Mouse (Mus musculus) erythroblast, embryonic 14.5 days (primary cell): Measurements from ENCODE around the gene Agbl1. TPM values are rescaled to one million over a fixed set of nuclear protein-coding genes. Genes with fewer than 3 reads are reported as not detected.

ENCODE experiments used
- H3K27me3 ChIP-seq: 2 replicates; pipeline ENCODE4 v1.6.1; 2012; ENCODE audit warnings: inconsistent platforms; ENCODE audit not compliant: control insufficient read depth
- H3K36me3 ChIP-seq: 2 replicates; pipeline ENCODE4 v1.6.1; 2012; ENCODE audit warnings: mild to moderate bottlenecking, inconsistent platforms; ENCODE audit not compliant: control insufficient read depth
- H3K4me1 ChIP-seq: 2 replicates; pipeline ENCODE4 v1.6.1; 2012; ENCODE audit warnings: inconsistent platforms; ENCODE audit not compliant: control insufficient read depth
- H3K4me3 ChIP-seq: replicated peaks from 2 replicates; pipeline ENCODE3; 2012; ENCODE audit warnings: moderate library complexity, mild to moderate bottlenecking, inconsistent platforms
- H3K9me3 ChIP-seq: 2 replicates; pipeline ENCODE4 v1.6.1; 2012; ENCODE audit warnings: low read length, inconsistent platforms, mixed read lengths; ENCODE audit not compliant: control insufficient read depth
- GATA1 ChIP-seq: IDR thresholded peaks from 2 replicates; pipeline ENCODE4 v1.6.1; 2012; ENCODE audit warnings: low read length, inconsistent platforms, mixed read lengths
- TAL1 ChIP-seq: IDR thresholded peaks from 3 replicates; pipeline ENCODE4 v1.6.1; 2012; ENCODE audit warnings: low read length, inconsistent platforms, mixed read lengths
- polyA plus RNA-seq: library from polyadenylated mRNA; stranded (reverse); fragments of >175 nt; gene quantifications from 2 replicates; pipeline ENCODE4 v1.2.3, GENCODE M21; 2012

Gene Agbl1
- polyA plus RNA-seq, 1 experiment = not detected

- Histone ChIP-seq H3K9me3 (no peaks in the 10 kb centered on the region), H3K4me3 (no peak overlapping the region), H3K27me3 (no peaks in the 10 kb centered on the region), H3K4me1 (no peaks in the 10 kb centered on the region), H3K36me3 (no peaks in the 10 kb centered on the region)
- TF ChIP-seq TAL1 (no peak), GATA1 (no peak)
Observed at GRCm38 (mm10) chr7:76941531-76941930, 711.8 kb downstream of the Agbl1 start.

DNA sequence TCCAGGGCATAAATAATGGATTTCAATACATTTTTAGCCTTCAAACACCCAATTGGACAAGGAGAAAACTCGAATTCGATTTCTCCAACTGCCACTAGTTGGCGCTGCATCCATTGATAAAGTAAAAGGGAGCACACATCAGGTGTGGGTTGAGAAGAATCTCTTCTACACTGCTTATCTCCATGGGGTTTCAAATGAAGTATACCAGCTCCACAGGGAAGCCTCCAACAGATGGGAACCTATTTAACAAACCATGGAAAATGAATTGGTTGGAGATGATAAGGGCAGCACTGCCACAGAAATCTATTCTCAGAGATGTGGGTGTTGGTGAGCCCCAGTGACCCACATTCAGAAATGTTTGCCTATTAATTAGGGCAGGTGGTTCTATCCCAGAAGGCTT, 741.6 kb downstream of the Agbl1 start:
- Histone ChIP-seq H3K9me3 (no peaks in the 10 kb centered on the region), H3K36me3 (no peaks in the 10 kb centered on the region)

DNA sequence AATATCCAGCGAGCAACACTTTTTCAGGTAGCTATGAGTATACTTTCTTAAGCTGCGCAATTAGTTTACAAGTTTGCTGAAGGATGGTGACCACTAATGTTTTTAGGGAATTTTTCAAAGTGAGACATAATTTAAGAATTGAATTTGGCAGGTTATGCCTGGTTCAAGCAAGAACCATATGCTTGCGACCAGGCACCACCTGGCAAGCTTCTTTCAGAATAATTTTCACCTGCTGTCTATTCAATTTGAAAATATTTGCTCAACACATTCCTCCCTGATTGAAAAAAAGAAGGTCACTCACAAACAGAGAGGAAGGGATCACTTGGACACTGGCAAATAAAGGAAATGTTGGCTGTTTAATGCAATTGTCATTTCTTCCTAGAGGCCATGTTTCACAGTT, 779.9 kb downstream of the Agbl1 start:
- TF ChIP-seq TAL1 (no peak), GATA1 (no peak)
- no peaks in the 10 kb centered on the region for H3K27me3 ChIP-seq
- H3K9me3 ChIP-seq = no peaks in the 10 kb centered on the region
- H3K4me3 ChIP-seq = no peak overlapping the region
- H3K4me1 ChIP-seq = no peaks in the 10 kb centered on the region
- H3K36me3 ChIP-seq = no peaks in the 10 kb centered on the region

More for the DNA sequence above, 741.6 kb downstream of the Agbl1 start:
- no peaks in the 10 kb centered on the region for H3K27me3 ChIP-seq
- H3K4me3 ChIP-seq = no peak overlapping the region
- H3K4me1 ChIP-seq = no peaks in the 10 kb centered on the region
- TF ChIP-seq GATA1 (no peak), TAL1 (no peak)

DNA sequence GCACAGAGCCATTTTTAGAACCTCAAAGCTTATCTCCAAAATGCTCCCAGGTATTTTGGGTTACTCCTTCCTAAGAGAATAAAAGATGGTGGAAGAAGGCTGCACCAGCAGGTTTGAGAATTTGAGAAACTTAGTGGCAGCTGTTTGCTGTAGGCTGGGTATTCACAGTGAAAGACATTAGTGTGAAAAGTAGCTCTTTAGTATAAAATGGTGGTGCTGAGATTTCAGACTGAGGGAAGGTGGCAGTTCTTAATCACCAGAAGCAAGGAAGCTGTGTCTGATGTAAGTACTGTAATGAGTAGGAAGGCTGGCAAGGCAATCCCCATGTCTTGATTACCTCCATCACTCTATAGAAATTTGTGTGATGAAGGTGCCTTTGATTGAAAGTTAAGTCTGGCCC, 799.3 kb downstream of the Agbl1 start:
- H3K4me3 ChIP-seq = no peak overlapping the region
- H3K9me3 ChIP-seq = no peaks in the 10 kb centered on the region
- TF ChIP-seq TAL1 = no peak
- TF ChIP-seq GATA1 = no peak
- H3K4me1 ChIP-seq = no peaks in the 10 kb centered on the region
- H3K27me3 ChIP-seq = no peaks in the 10 kb centered on the region
- no peaks in the 10 kb centered on the region for H3K36me3 ChIP-seq

GRCm38 (mm10) chr7:77076033-77076432, 846.3 kb downstream of the Agbl1 start:
- Histone ChIP-seq H3K27me3 (no peaks in the 10 kb centered on the region), H3K4me3 (no peak overlapping the region), H3K4me1 (no peaks in the 10 kb centered on the region), H3K9me3 (no peaks in the 10 kb centered on the region), H3K36me3 (no peaks in the 10 kb centered on the region)
- no peak for TF ChIP-seq GATA1
- no peak for TF ChIP-seq TAL1

DNA sequence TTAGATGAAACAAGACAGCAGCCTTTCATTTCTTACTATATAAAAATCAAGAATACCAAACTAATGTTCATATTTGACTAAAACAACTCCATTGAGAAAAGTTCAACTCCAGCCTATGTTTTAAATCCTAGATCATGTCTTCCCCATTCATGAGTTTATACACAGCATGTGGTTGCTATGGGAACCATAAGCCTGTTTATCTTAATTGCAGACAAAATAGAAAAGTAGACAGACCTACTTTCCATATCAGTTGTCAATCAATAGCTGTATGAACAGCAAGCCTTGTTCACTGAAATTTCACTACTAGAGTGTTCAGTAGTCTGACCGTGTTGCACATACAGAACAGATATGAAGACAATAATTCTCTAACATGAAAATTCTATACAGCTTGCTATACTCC, 857.6 kb downstream of the Agbl1 start:
- Histone ChIP-seq H3K27me3 (no peaks in the 10 kb centered on the region), H3K4me3 (no peak overlapping the region), H3K9me3 (no peaks in the 10 kb centered on the region), H3K36me3 (no peaks in the 10 kb centered on the region), H3K4me1 (no peaks in the 10 kb centered on the region)
- TF ChIP-seq GATA1 = no peak
- TF ChIP-seq TAL1 = no peak

DNA sequence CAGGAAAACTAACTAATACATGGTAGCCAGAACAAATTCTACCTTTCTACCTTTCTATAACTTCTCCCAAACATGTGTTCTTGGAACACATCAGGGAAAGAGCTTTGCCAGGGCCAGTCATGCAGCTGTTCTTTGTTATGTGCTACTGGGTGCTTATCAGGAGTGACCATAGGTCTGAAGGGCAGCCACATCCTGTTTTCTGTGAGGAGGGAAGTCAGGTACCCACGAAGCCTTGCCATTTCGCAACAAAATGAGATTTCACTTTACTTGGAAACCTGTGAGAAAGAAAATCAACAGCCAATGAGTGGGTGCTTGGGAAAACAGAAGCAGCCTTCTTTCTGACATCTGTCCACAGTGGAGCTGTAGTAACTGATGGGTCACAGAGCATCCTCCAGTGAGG, 865.5 kb downstream of the Agbl1 start:
- Histone ChIP-seq H3K9me3 (no peaks in the 10 kb centered on the region), H3K4me3 (no peak overlapping the region), H3K27me3 (no peaks in the 10 kb centered on the region), H3K36me3 (no peaks in the 10 kb centered on the region), H3K4me1 (no peaks in the 10 kb centered on the region)
- no peak for TF ChIP-seq GATA1
- TF ChIP-seq TAL1 = no peak

DNA sequence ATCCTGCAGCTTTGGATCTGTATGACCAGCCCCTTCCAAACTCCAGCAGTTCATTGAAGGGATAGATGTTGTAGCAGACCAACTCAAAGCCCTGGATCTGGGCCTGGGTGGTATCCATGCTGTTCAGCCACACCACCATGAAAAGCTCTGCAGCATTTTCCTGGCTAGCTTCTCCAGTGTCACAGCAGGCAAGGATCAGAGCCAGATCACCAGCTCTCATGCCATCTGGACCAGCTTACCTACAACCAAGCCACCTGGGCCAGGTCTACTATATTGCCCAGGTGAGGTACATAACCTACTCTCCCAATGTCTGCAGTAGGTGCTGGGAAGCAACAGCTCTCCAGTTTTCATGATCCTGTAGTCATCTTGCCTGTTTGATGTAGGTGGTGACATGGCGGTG, 884.3 kb downstream of the Agbl1 start:
- TF ChIP-seq GATA1 (no peak), TAL1 (no peak)
- Histone ChIP-seq H3K27me3 (no peaks in the 10 kb centered on the region), H3K9me3 (no peaks in the 10 kb centered on the region), H3K36me3 (no peaks in the 10 kb centered on the region), H3K4me3 (no peak overlapping the region), H3K4me1 (no peaks in the 10 kb centered on the region)

- H3K36me3 ChIP-seq = no peaks in the 10 kb centered on the region
- H3K4me3 ChIP-seq = no peak overlapping the region
- no peaks in the 10 kb centered on the region for H3K27me3 ChIP-seq
- no peaks in the 10 kb centered on the region for H3K9me3 ChIP-seq
- H3K4me1 ChIP-seq = no peaks in the 10 kb centered on the region
- TF ChIP-seq TAL1 = no peak
- no peak for TF ChIP-seq GATA1
Observed at GRCm38 (mm10) chr7:77129045-77129444, 899.4 kb downstream of the Agbl1 start.

- H3K27me3 ChIP-seq = no peaks in the 10 kb centered on the region
- H3K4me1 ChIP-seq = no peaks in the 10 kb centered on the region
- no peaks in the 10 kb centered on the region for H3K9me3 ChIP-seq
- TF ChIP-seq GATA1 (no peak), TAL1 (no peak)
- H3K4me3 ChIP-seq = no peak overlapping the region
- no peaks in the 10 kb centered on the region for H3K36me3 ChIP-seq
Observed at GRCm38 (mm10) chr7:77131950-77132349, 902.3 kb downstream of the Agbl1 start.
